Mouse (Mus musculus) limb, embryonic 14.5 days (tissue): ENCODE results near the gene Tma16. TPM values are rescaled to one million over a fixed set of nuclear protein-coding genes. Genes with fewer than 3 reads are reported as not detected.

Experiments
- ATAC-seq: fragments of 200-750 bp; cut with Nextera tagmentation; 2 replicates; pipeline ENCODE4 v1.8.0; 2017; ENCODE audit warnings: low read depth, moderate number of reproducible peaks, moderate TSS enrichment; ENCODE audit not compliant: low FRiP score
- DNase-seq: peaks from one replicate; pipeline ENCODE4 v3.0.0-alpha.2; 2015; ENCODE audit warnings: low spot score
- H3K27ac ChIP-seq: fragments of 300-500 bp; sonication (generic); replicated peaks from 2 replicates; pipeline ENCODE4 v1.5.1; 2014; ENCODE audit warnings: low read depth, mild to moderate bottlenecking, low read length, moderate library complexity, mixed read lengths
- H3K27me3 ChIP-seq: fragments of 300-500 bp; sonication (generic); 2 replicates; pipeline ENCODE4 v1.6.1; 2014; ENCODE audit warnings: low read length, mixed read lengths; ENCODE audit not compliant: control insufficient read depth, insufficient read depth
- H3K36me3 ChIP-seq: fragments of 300-500 bp; sonication (generic); 2 replicates; pipeline ENCODE4 v1.6.1; 2014; ENCODE audit warnings: mild to moderate bottlenecking, low read length, moderate library complexity, mixed read lengths; ENCODE audit not compliant: control insufficient read depth, insufficient read depth
- H3K4me1 ChIP-seq: fragments of 300-500 bp; sonication (generic); 2 replicates; pipeline ENCODE4 v1.6.1; 2014; ENCODE audit warnings: antibody characterized with exemption, low read length, mixed read lengths; ENCODE audit not compliant: control insufficient read depth, insufficient read depth
- H3K4me2 ChIP-seq: fragments of 300-500 bp; sonication (generic); replicated peaks from 2 replicates; pipeline ENCODE4 v1.6.1; 2014; ENCODE audit warnings: low read depth, mild to moderate bottlenecking, low read length, moderate library complexity; ENCODE audit not compliant: severe bottlenecking
- H3K4me3 ChIP-seq: fragments of 300-500 bp; sonication (generic); replicated peaks from 2 replicates; pipeline ENCODE4 v1.5.1; 2014; ENCODE audit warnings: low read length
- H3K9ac ChIP-seq: fragments of 300-500 bp; sonication (generic); 2 replicates; pipeline ENCODE4 v1.6.1; 2014; ENCODE audit warnings: mild to moderate bottlenecking, low read depth, low read length, moderate library complexity; ENCODE audit not compliant: severe bottlenecking
- H3K9me3 ChIP-seq: fragments of 300-500 bp; sonication (generic); 2 replicates; pipeline ENCODE4 v1.6.1; 2016; ENCODE audit warnings: low read length; ENCODE audit not compliant: control insufficient read depth
- POLR2A ChIP-seq: fragments of 200-500 bp; IDR thresholded peaks from 2 replicates; pipeline ENCODE4 v1.8.0; 2012; ENCODE audit warnings: inconsistent platforms, mild to moderate bottlenecking, moderate library complexity, borderline replicate concordance; ENCODE audit not compliant: insufficient read depth, insufficient read length; ENCODE audit errors: extremely low read depth
- WGBS: fragments of 180-500 bp; shearing (Covaris S2); extraction: QIAGEN DNeasy Blood & Tissue Kit; methylation state at CpG from one replicate; pipeline ENCODE4 v1.1.7; 2014; 5-methylcytosine and 5-hydroxymethylcytosine counted together
- polyA plus RNA-seq, 2 experiments: library from polyadenylated mRNA; depleted of rRNA in 1 of 2; stranded (reverse) in 1 of 2; unstranded in 1 of 2; fragments of >200 nt; fragmentation: Nextera tagmentation in 1 of 2; extraction: Ambion mirVana in 1 of 2; gene quantifications; 2 replicates each; pipeline versions ENCODE4 v1.2.1 to v1.2.3; 2012 to 2014

Tma16 gene
- polyA plus RNA-seq, 2 experiments, result 10.7 to 13.1 TPM

DNA sequence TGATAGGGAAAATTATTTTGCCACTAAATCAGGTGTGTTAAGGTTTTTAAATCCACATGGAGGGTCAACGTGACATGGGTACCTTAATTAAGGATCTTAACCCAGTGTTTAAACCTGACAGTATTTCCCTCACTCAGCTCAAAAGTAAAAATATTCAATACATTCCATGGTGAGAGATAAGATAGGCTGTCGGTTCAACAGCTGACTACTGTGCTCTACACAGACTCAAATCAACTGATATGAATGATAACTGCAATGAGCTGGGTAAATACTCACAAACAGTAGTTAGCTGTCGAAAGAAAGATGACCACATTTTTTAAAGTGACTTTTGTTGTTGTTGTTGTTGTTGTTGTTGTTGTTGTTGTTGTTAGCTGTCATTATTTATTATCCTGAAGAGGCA is 16.5 kb downstream of the Tma16 start:
- ATAC-seq, result no peak
- no peaks in the 10 kb centered on the region for H3K9me3 ChIP-seq

DNA sequence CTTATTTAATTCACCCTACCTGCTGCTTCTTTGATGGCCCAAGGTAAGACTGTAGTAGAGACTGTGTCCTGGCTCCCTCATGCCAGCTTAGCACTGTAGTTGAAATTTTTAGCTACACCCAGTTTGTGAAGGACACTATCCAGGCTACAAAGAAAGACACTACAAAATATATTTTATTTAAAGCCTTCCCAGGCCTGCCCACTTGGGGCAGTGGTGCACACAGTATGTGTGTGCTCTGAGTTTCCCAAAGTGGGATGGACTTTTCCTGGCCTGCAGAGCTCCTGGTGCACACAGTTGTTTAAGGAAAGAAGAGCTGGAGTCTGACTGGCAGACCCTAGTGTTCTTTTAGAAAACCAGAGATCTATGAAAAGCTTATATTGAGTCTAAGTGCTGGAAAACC is 29.3 kb downstream of the Tma16 start:
- H3K9me3 ChIP-seq, result no peaks in the 10 kb centered on the region
- H3K36me3 ChIP-seq, result no peaks in the 10 kb centered on the region
- H3K4me1 ChIP-seq, result no peaks in the 10 kb centered on the region
- no peak for TF ChIP-seq POLR2A
- H3K27ac ChIP-seq, result no peak overlapping the region
- DNase-seq, result no peak
- no peaks in the 10 kb centered on the region for H3K27me3 ChIP-seq
- no peak for ATAC-seq
- no peak overlapping the region for H3K9ac ChIP-seq
- no peak overlapping the region for H3K4me2 ChIP-seq
- H3K4me3 ChIP-seq, result no peak overlapping the region

More for the DNA sequence above, 16.5 kb downstream of the Tma16 start:
- Histone ChIP-seq H3K4me2 (no peak overlapping the region), H3K27ac (no peak overlapping the region), H3K4me1 (no peaks in the 10 kb centered on the region), H3K9ac (no peak overlapping the region), H3K27me3 (no peaks in the 10 kb centered on the region), H3K4me3 (no peak overlapping the region), H3K36me3 (no peaks in the 10 kb centered on the region)
- 79% methylated on average over 3 of the region's 3 CpGs for WGBS
- no peak for TF ChIP-seq POLR2A
- no peak for DNase-seq

DNA sequence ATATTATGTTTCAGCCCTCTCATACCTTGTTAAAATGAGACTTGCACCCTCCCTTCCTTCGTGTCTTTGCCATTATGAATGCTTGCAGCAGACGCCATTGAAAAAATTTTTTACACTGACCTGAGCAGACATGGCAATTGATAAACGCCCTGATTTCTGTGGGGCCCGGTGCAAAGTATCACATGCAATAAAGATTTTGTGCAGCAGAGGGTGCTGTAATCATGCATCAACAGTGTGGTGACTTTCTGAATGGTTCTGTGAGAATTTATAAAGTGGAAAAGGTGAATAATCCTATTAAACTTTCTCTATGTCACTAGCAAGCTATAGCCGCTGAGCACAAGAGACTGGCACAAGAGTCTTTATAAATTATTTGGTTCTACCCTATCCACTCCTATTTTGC is 35.6 kb downstream of the Tma16 start:
- H3K9me3 ChIP-seq, result no peaks in the 10 kb centered on the region
- H3K27ac ChIP-seq, result no peak overlapping the region
- ATAC-seq, result no peak
- no peak overlapping the region for H3K4me3 ChIP-seq
- H3K4me1 ChIP-seq, result no peaks in the 10 kb centered on the region
- 23% methylated on average over 5 of the region's 5 CpGs for WGBS
- H3K36me3 ChIP-seq, result no peaks in the 10 kb centered on the region
- DNase-seq, result no peak
- H3K27me3 ChIP-seq, result no peaks in the 10 kb centered on the region
- H3K4me2 ChIP-seq, result no peak overlapping the region
- no peak for TF ChIP-seq POLR2A
- H3K9ac ChIP-seq, result no peak overlapping the region

DNA sequence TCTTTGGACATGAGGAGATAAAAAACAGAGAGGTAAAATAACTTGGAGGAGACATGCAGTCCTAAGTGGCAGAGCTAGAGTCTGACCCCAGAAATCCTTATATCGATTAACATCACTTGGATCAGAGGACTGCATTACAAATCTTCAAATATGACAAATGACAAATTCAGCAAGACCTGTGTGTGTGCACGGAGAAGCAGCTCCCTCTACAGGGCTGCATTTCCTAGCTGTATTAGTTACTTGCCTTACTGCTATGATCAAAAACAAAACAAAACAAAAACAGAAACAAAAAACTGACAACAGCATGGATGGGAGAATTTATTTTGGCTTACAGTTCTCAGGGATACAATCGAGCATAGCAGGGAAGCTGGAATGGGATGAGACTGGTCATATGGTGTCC is 41.0 kb downstream of the Tma16 start:
- Histone ChIP-seq H3K4me3 (no peak overlapping the region), H3K27ac (no peak overlapping the region), H3K27me3 (no peaks in the 10 kb centered on the region), H3K36me3 (no peaks in the 10 kb centered on the region), H3K4me2 (no peak overlapping the region), H3K9me3 (no peaks in the 10 kb centered on the region), H3K9ac (no peak overlapping the region), H3K4me1 (no peaks in the 10 kb centered on the region)
- DNase-seq (no peak), ATAC-seq (no peak)
- 68% methylated on average over 3 of the region's 3 CpGs for WGBS
- TF ChIP-seq POLR2A, result no peak

DNA sequence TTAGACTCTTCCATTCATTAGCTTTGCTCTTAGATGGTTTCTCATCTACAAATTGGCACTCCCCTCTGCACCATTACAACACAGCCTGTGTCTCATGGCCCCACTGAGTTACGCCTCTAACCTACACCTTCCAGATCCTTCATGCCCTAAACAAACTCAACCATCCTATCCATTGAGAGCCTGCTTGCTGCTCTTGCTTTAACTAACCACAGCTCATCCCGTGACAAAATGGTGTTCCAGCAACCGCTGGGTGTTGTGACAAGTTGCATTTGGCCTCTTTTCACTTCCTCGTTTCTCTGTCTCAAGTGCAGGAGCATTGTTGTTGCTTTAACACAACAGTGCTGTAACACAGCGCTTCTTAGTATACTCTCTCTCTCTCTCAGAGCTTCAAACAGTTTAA is 42.2 kb downstream of the Tma16 start:
- Histone ChIP-seq H3K27me3 (no peaks in the 10 kb centered on the region), H3K9ac (no peak overlapping the region), H3K4me2 (no peak overlapping the region), H3K36me3 (no peaks in the 10 kb centered on the region), H3K9me3 (no peaks in the 10 kb centered on the region), H3K27ac (no peak overlapping the region), H3K4me1 (no peaks in the 10 kb centered on the region), H3K4me3 (no peak overlapping the region)
- ATAC-seq (no peak), DNase-seq (no peak)
- WGBS, result 73% methylated on average over 5 of the region's 5 CpGs
- TF ChIP-seq POLR2A, result no peak

DNA sequence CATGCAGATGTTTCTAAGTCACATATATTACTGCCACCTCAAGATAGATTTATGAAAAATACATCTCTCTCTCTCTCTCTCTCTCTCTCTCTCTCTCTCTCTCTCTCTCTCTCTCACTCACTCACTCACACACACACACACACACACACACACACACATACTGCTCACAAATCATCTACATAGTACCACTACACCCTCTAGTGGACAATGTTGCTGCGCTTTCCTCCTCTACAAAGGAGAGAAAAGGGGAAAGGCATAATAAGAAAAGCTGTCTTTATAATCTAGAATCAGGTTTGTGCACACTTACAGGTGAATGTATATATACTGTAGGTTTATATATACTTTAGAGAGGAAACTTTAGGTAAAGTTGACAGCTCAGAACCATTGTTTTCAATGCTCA is 43.6 kb downstream of the Tma16 start:
- Histone ChIP-seq H3K4me2 (no peak overlapping the region), H3K27me3 (no peaks in the 10 kb centered on the region), H3K4me3 (no peak overlapping the region), H3K27ac (no peak overlapping the region), H3K9ac (no peak overlapping the region), H3K36me3 (no peaks in the 10 kb centered on the region), H3K4me1 (no peaks in the 10 kb centered on the region), H3K9me3 (no peaks in the 10 kb centered on the region)
- DNase-seq, result peak; percentile 48
- no peak for ATAC-seq
- WGBS, result 24% methylated on average over 1 of the region's 1 CpGs
- TF ChIP-seq POLR2A, result no peak
